Mouse (Mus musculus) forebrain, embryonic 14.5 days (tissue): ENCODE results near the gene Tmem159. TPM values are rescaled to one million over a fixed set of nuclear protein-coding genes. Genes with fewer than 3 reads are reported as not detected.
A peak's percentile ranks its signal among the peaks of the same experiment; 100 is the strongest.

ENCODE experiments used
- ATAC-seq: fragments of 200-750 bp; cut with Nextera tagmentation; 2 replicates; pipeline ENCODE4 v1.8.0; 2017; ENCODE audit warnings: mild to moderate bottlenecking, moderate library complexity
- DNase-seq: peaks from one replicate; pipeline ENCODE4 v3.0.0-alpha.2; 2015; ENCODE audit warnings: low spot score
- H3K27ac ChIP-seq: fragments of 300-500 bp; sonication (generic); 2 replicates; pipeline ENCODE4 v1.5.1; 2014; ENCODE audit warnings: low read depth, mild to moderate bottlenecking, control low read depth, low read length, moderate library complexity
- H3K27me3 ChIP-seq: fragments of 300-500 bp; sonication (generic); replicated peaks from 2 replicates; pipeline ENCODE4 v1.6.1; 2014; ENCODE audit warnings: low read length, control low read depth, mixed read lengths; ENCODE audit not compliant: control insufficient read depth, insufficient read depth
- H3K36me3 ChIP-seq: fragments of 300-500 bp; sonication (generic); 2 replicates; pipeline ENCODE4 v1.6.1; 2014; ENCODE audit warnings: low read length, control low read depth; ENCODE audit not compliant: control insufficient read depth, insufficient read depth
- H3K4me1 ChIP-seq: fragments of 300-500 bp; sonication (generic); 2 replicates; pipeline ENCODE4 v1.6.1; 2014; ENCODE audit warnings: antibody characterized with exemption, low read length, control low read depth; ENCODE audit not compliant: control insufficient read depth, insufficient read depth
- H3K4me2 ChIP-seq: fragments of 300-500 bp; sonication (generic); 2 replicates; pipeline ENCODE4 v1.6.1; 2014; ENCODE audit warnings: mild to moderate bottlenecking, control low read depth, low read length
- H3K4me3 ChIP-seq: fragments of 300-500 bp; sonication (generic); 2 replicates; pipeline ENCODE4 v1.5.1; 2014; ENCODE audit warnings: low read depth, low read length, control low read depth
- H3K9ac ChIP-seq: fragments of 300-500 bp; sonication (generic); 2 replicates; pipeline ENCODE4 v1.6.1; 2014; ENCODE audit warnings: mild to moderate bottlenecking, low read length, control low read depth, moderate library complexity
- H3K9me3 ChIP-seq: fragments of 300-500 bp; sonication (generic); replicated peaks from 2 replicates; pipeline ENCODE4 v1.6.1; 2016; ENCODE audit warnings: low read length, control low read depth, mixed read lengths; ENCODE audit not compliant: control insufficient read depth
- WGBS: fragments of 180-500 bp; shearing (Covaris S2); extraction: QIAGEN DNeasy Blood & Tissue Kit; methylation state at CpG from one replicate; pipeline ENCODE4 v1.1.7; 2014; 5-methylcytosine and 5-hydroxymethylcytosine counted together
- polyA plus RNA-seq: library from polyadenylated mRNA; unstranded; fragments of >200 nt; fragmentation: Nextera tagmentation; extraction: Ambion mirVana; gene quantifications from 2 replicates; pipeline ENCODE4 v1.2.1, GENCODE M21; 2014

Gene Tmem159
- polyA plus RNA-seq, 1 experiment from 2014 or later: 7.1 TPM

- H3K27me3 ChIP-seq: no peaks in the 10 kb centered on the region
- 86% methylated on average over 4 of the region's 4 CpGs for WGBS
- H3K4me2 ChIP-seq: no peak overlapping the region
- no peaks in the 10 kb centered on the region for H3K9me3 ChIP-seq
- no peaks in the 10 kb centered on the region for H3K36me3 ChIP-seq
- ATAC-seq (no peak), DNase-seq (no peak)
- H3K4me3 ChIP-seq: no peak overlapping the region
- H3K9ac ChIP-seq: no peak overlapping the region
- no peaks in the 10 kb centered on the region for H3K4me1 ChIP-seq
- no peak overlapping the region for H3K27ac ChIP-seq
These were observed 21.6 kb downstream of the Tmem159 start for GRCm38 (mm10) chr7:120123776-120124175.

- H3K4me2 ChIP-seq: no peak overlapping the region
- no peak overlapping the region for H3K4me3 ChIP-seq
- DNase-seq: peak; percentile 86
- no peaks in the 10 kb centered on the region for H3K9me3 ChIP-seq
- WGBS: 0% methylated on average over 3 of the region's 3 CpGs
- H3K27ac ChIP-seq: no peak overlapping the region
- H3K9ac ChIP-seq: no peak overlapping the region
- H3K36me3 ChIP-seq: no peaks in the 10 kb centered on the region
- peak; percentile 87 for ATAC-seq
- no peaks in the 10 kb centered on the region for H3K4me1 ChIP-seq
- H3K27me3 ChIP-seq: no peaks in the 10 kb centered on the region
These were observed 22.7 kb downstream of the Tmem159 start for GRCm38 (mm10) chr7:120124844-120125243.

GRCm38 (mm10) chr7:120126976-120127685 lies 25.0 kb downstream of the Tmem159 start:
- Histone ChIP-seq H3K9ac (no peak overlapping the region), H3K27ac (no peak overlapping the region), H3K27me3 (no peaks in the 10 kb centered on the region), H3K9me3 (no peaks in the 10 kb centered on the region), H3K4me1 (no peaks in the 10 kb centered on the region), H3K4me3 (no peak overlapping the region), H3K36me3 (no peaks in the 10 kb centered on the region), H3K4me2 (no peak overlapping the region)
- WGBS: 6% methylated on average over 5 of the region's 5 CpGs
- no peak for ATAC-seq
- DNase-seq: no peak

GRCm38 (mm10) chr7:120127686-120128059 lies 25.5 kb downstream of the Tmem159 start:
- no peak for ATAC-seq
- WGBS: 45% methylated on average over 4 of the region's 4 CpGs
- no peak overlapping the region for H3K4me2 ChIP-seq
- H3K27me3 ChIP-seq: no peaks in the 10 kb centered on the region
- H3K9me3 ChIP-seq: no peaks in the 10 kb centered on the region
- no peak overlapping the region for H3K9ac ChIP-seq
- no peak overlapping the region for H3K4me3 ChIP-seq
- H3K27ac ChIP-seq: no peak overlapping the region
- no peaks in the 10 kb centered on the region for H3K36me3 ChIP-seq
- H3K4me1 ChIP-seq: no peaks in the 10 kb centered on the region
- no peak for DNase-seq

GRCm38 (mm10) chr7:120128951-120129350 lies 26.8 kb downstream of the Tmem159 start:
- no peak for ATAC-seq
- Histone ChIP-seq H3K27ac (no peak overlapping the region), H3K9ac (no peak overlapping the region), H3K27me3 (no peaks in the 10 kb centered on the region), H3K4me1 (no peaks in the 10 kb centered on the region), H3K9me3 (no peaks in the 10 kb centered on the region), H3K4me3 (no peak overlapping the region), H3K36me3 (no peaks in the 10 kb centered on the region), H3K4me2 (no peak overlapping the region)
- 49% methylated on average over 4 of the region's 4 CpGs for WGBS
- no peak for DNase-seq

- Histone ChIP-seq H3K9me3 (no peaks in the 10 kb centered on the region), H3K4me3 (no peak overlapping the region), H3K4me2 (no peak overlapping the region), H3K9ac (no peak overlapping the region), H3K4me1 (no peaks in the 10 kb centered on the region), H3K36me3 (no peaks in the 10 kb centered on the region), H3K27ac (no peak overlapping the region), H3K27me3 (no peaks in the 10 kb centered on the region)
- ATAC-seq (no peak), DNase-seq (no peak)
- 87% methylated on average over 1 of the region's 1 CpGs for WGBS
These were observed 40.6 kb downstream of the Tmem159 start for GRCm38 (mm10) chr7:120142743-120143142.

- WGBS: 86% methylated on average over 9 of the region's 9 CpGs
- H3K9ac ChIP-seq: no peak within 1 kb of the TSS
- H3K4me1 ChIP-seq: no peaks in the 10 kb centered on the region
- no peaks in the 10 kb centered on the region for H3K27me3 ChIP-seq
- H3K36me3 ChIP-seq: no peaks in the 10 kb centered on the region
- no peak for ATAC-seq
- H3K27ac ChIP-seq: no peak within 1 kb of the TSS
- no peaks in the 10 kb centered on the region for H3K9me3 ChIP-seq
- H3K4me2 ChIP-seq: no peak within 1 kb of the TSS
- no peak within 1 kb of the TSS for H3K4me3 ChIP-seq
- no peak for DNase-seq
These were observed 43.0 kb downstream of the Tmem159 start, which contains the start of gene Zp2 for GRCm38 (mm10) chr7:120145191-120145590. Gene Zp2 (minus strand): TSS chr7:120145291.

- H3K4me1 ChIP-seq: no peaks in the 10 kb centered on the region
These were observed 48.1 kb downstream of the Tmem159 start for GRCm38 (mm10) chr7:120150257-120150656.

GRCm38 (mm10) chr7:120150898-120151297 lies 48.7 kb downstream of the Tmem159 start:
- ATAC-seq: no peak
- WGBS: 82% methylated on average over 2 of the region's 2 CpGs
- H3K27me3 ChIP-seq: peaks cover 14% of the 10 kb centered on the region

More at GRCm38 (mm10) chr7:120150257-120150656, 48.1 kb downstream of the Tmem159 start:
- no peaks in the 10 kb centered on the region for H3K36me3 ChIP-seq
- DNase-seq: no peak
- H3K9me3 ChIP-seq: no peaks in the 10 kb centered on the region
- no peak overlapping the region for H3K4me2 ChIP-seq
- 29% methylated on average over 3 of the region's 3 CpGs for WGBS
- H3K9ac ChIP-seq: no peak overlapping the region
- no peak overlapping the region for H3K4me3 ChIP-seq
- H3K27ac ChIP-seq: no peak overlapping the region
- no peak for ATAC-seq
- H3K27me3 ChIP-seq: peaks cover 9% of the 10 kb centered on the region

More at GRCm38 (mm10) chr7:120150898-120151297, 48.7 kb downstream of the Tmem159 start:
- Histone ChIP-seq H3K27ac (no peak overlapping the region), H3K4me2 (no peak overlapping the region), H3K4me1 (no peaks in the 10 kb centered on the region), H3K9me3 (no peaks in the 10 kb centered on the region), H3K9ac (no peak overlapping the region), H3K4me3 (no peak overlapping the region), H3K36me3 (no peaks in the 10 kb centered on the region)
- no peak for DNase-seq
